Mouse (Mus musculus): ENCODE results near the gene Tspan9.

GRCm38 (mm10) chr6:128021106-128021930 is 122.1 kb downstream of the Tspan9 start:
- TF ChIP-seq CTCF (IDR thresholded peaks at IDR 0.05; ENCODE audit: insufficient read depth, low read length) (no peak), POLR2A (IDR thresholded peaks at IDR 0.05; ENCODE audit: borderline replicate concordance, extremely low read depth, low read depth, low read length) (no peak)
